Mouse (Mus musculus): ENCODE measurements around the gene Smpd2.
A peak's percentile ranks its signal among the peaks of the same experiment; 100 is the strongest.

Smpd2 gene

GRCm38 (mm10) chr10:41489708-41490517, at the start of gene Smpd2, which contains the start of gene Ppil6:
TSS of gene Smpd2 (minus strand) at chr10:41490369.
TSS of gene Ppil6 (plus strand) at chr10:41490439.
- peak; percentile 94 for DNase-seq (ENCODE audit: low spot score)

GRCm38 (mm10) chr10:41538986-41539385, 48.8 kb upstream of the Smpd2 start:
- no peak for DNase-seq (ENCODE audit: low spot score)

- DNase-seq (ENCODE audit: low spot score), result no peak
Measured at GRCm38 (mm10) chr10:41537983-41538330, 47.8 kb upstream of the Smpd2 start.

GRCm38 (mm10) chr10:41537226-41537982, 47.2 kb upstream of the Smpd2 start:
- DNase-seq (ENCODE audit: low spot score), result no peak

GRCm38 (mm10) chr10:41536714-41537113, 46.5 kb upstream of the Smpd2 start:
- no peak for DNase-seq (ENCODE audit: low spot score)

DNA sequence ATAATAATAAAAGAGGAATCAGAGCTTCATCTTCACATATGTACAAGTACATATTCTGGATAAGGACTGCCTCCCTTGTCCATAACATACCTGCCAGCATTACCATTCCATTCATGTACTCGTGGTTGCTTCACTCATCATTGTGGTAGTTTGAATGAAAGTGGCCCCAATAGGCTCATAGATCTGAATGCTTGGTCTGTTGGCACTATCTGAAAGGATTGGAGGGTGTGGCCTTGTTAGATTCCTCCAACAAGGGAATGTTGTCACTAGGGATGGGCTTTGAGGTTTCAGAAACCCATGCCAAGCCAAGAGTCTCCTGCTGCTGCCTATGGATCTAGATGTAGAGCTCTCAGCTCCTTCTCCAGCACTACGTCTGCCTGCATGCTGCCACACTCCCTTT, 45.8 kb upstream of the Smpd2 start:
- no peak for DNase-seq (ENCODE audit: low spot score)

DNA sequence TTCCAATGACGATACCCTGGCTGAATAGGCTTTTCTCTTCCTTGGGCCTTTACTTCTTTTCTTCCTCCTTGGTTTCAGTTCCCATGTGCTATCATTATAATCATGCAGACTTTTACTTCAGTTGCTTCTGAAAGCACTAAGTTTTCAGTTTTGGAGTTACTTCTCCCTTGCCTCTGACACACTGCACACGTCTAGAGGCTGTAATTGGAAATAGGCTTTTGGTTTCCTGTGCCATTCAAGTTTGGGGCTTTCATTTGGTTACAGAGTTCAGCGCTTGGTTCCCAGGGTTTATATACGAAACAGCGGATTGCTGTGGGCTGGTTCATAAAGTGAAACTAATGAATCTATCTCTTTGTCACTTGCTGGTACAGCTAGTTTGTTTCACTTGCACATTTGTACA, 39.8 kb upstream of the Smpd2 start:
- no peak for DNase-seq (ENCODE audit: low spot score)

DNA sequence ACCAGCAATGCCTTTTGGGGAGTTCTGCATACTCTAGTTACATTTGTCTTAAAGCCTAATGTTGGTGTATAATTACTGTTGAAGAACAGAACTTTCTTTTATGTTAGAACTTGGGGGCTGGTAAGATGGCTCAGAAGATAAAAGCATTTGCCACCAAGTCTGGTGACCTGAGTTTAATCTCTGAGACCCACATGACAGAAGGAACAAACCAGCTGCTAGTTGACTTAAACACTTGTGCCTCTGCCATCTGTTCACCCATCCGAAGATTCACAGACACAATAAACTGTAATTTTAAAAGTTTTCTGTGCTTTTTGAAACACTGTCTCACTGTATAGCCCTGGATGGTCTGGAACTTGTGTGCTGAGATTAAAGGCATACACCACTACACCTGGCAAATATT, 35.5 kb upstream of the Smpd2 start:
- DNase-seq (ENCODE audit: low spot score), result no peak

DNA sequence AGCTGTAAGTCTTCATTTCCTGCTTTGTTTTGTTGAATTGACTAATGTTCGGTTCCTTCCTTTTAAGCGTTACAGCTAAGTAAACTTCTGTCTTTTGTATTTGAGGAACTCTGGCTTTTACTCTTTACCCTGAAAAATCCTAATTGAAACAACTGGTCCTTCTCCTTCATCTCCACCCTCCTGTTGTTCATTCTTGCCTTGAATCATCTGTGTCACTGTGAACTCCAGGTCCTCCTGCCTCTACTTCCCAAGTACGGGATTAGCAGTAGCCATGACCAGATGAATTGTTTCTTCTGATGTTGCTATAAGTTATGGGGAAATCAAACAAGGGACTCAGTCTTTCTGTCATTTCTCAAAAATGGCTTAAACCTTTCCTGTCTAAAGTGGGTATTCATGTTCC, 33.2 kb upstream of the Smpd2 start:
- no peak for DNase-seq (ENCODE audit: low spot score)

DNA sequence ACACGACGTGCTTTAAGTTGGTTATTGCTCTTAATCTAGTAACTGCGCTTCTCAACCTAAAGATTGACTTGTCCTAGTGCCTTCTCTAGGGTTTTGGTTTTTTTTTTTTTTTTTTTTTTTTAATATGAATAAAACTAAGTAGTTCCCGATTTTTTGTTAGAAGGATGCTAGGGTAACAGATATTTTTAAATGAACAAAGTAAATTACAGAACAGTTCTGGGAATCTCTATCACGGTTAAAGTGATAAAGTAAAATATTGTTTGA, 30.2 kb upstream of the Smpd2 start:
- no peak for DNase-seq (ENCODE audit: low spot score)

- peak; percentile 51 for DNase-seq (ENCODE audit: low spot score)
Measured at GRCm38 (mm10) chr10:41519640-41520409, 29.7 kb upstream of the Smpd2 start.

- DNase-seq (ENCODE audit: low spot score), result peak; percentile 92
Measured at GRCm38 (mm10) chr10:41518981-41519618, 28.9 kb upstream of the Smpd2 start, which contains the start of gene Cd164. TSS of gene Cd164 (plus strand) at chr10:41519414.

GRCm38 (mm10) chr10:41518508-41518980, 28.4 kb upstream of the Smpd2 start:
- peak; percentile 82 for DNase-seq (ENCODE audit: low spot score)

DNA sequence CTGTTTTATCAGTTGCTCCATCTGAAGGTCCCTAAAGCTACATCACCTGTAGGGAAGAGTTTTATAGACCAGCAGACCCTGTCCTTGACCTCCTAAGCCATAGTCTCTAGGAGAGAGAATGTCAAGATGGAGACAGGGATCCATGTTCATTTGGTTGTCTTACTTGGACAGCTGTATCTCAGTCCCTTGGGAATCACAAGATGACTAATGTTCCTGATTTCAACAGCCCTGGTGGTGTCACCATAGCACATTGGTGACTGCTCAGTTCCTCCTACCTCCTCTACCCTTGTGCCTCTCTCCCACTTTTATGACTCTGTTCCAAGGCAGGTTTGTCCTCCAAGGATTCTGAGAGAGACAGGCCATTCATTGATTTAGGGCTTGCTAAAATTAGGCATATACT, 24.8 kb upstream of the Smpd2 start:
- no peak for DNase-seq (ENCODE audit: low spot score)

DNA sequence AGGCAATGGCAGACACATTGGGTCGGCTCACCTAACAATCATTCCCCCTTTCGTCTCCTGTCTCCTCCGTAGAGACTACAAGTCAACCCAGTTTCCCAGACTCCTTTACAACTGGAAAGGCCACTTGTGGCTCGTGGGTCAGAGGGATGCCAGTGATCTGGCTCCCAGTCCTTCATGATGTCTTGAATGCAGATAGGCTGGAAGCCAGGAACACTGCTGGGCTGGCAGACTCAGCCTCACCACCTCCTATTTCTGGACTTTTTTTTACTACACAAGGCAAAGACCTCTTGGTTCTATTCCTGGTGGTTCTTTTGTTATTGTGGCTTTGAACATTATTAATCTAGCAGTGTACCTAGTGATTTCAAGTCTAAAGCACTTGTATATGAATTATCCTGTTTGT, 24.1 kb upstream of the Smpd2 start:
- DNase-seq (ENCODE audit: low spot score), result no peak

GRCm38 (mm10) chr10:41509160-41509559, 19.0 kb upstream of the Smpd2 start:
- DNase-seq (ENCODE audit: low spot score), result no peak

GRCm38 (mm10) chr10:41505446-41505845, 15.3 kb upstream of the Smpd2 start:
- peak; percentile 80 for DNase-seq (ENCODE audit: low spot score)

- no peak for DNase-seq (ENCODE audit: low spot score)
Measured at GRCm38 (mm10) chr10:41504996-41505395, 14.8 kb upstream of the Smpd2 start.

- DNase-seq (ENCODE audit: low spot score), result no peak
Measured at GRCm38 (mm10) chr10:41500941-41501340, 10.8 kb upstream of the Smpd2 start.

- no peak for DNase-seq (ENCODE audit: low spot score)
Measured at GRCm38 (mm10) chr10:41491111-41491510, 942 bp upstream of the Smpd2 start.

DNA sequence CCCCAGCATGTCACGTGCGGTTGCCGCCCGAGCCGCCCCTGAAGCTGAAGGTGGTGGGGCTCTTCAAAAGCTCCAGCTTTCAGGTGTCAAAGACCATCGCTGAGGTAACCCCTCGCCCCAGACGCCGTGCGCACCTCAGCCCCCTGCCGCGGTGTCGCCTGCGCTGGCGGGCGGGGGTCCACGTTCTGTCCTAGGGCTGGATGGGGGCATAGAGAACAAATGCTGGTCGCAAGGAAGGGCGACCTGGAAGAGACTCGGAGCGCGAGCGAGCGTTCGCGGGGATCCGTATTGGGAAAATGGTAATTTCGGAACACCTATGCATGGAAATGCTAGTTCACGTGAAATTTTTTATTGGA, 327 bp upstream of the Smpd2 start:
- DNase-seq (ENCODE audit: low spot score), result no peak

- no peak for DNase-seq (ENCODE audit: low spot score)
Measured at GRCm38 (mm10) chr10:41489294-41489693, 875 bp downstream of the Smpd2 start.
